Mouse (Mus musculus): ENCODE measurements around the gene Tbc1d24. TPM values are rescaled to one million over a fixed set of nuclear protein-coding genes. Genes with fewer than 3 reads are reported as not detected.

The Tbc1d24 gene
- polyA plus RNA-seq, 1 experiment from 2014 or later, result 5.0 TPM

DNA sequence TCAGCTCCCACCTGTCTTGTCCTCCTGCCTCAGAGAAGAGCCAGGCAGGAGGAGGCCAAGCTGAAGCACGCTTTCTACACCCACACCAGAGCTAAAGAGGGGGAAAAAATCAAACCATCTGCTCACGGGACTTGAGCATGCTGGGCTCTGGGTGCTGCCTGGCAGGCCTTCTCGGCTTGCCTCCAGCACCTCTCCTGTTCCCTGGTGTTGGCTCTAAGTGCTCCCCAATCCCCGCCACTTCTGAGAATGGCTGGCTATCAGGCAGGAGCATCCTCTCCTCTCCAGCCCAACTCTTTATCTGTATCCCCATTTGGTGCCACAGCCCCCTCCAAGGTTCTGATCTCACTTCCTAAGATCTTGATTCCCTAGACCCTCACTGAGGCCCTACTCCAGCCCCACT is 6.1 kb downstream of the Tbc1d24 start:
- Histone ChIP-seq H3K4me2 (no peak overlapping the region), H3K9ac (no peak overlapping the region), H3K4me3 (replicated peaks) (no peak overlapping the region), H3K4me1 (peaks cover 8% of the 10 kb centered on the region; the same call in 1 of the 2 replicates), H3K27ac (no peak overlapping the region), H3K27me3 (replicated peaks) (no peaks in the 10 kb centered on the region), H3K9me3 (no peaks in the 10 kb centered on the region), H3K36me3 (no peaks in the 10 kb centered on the region)
- no peak for ATAC-seq (ENCODE audit: insufficient read depth, low FRiP score, low read depth)
- WGBS, result 77% methylated on average over 4 of the region's 4 CpGs

DNA sequence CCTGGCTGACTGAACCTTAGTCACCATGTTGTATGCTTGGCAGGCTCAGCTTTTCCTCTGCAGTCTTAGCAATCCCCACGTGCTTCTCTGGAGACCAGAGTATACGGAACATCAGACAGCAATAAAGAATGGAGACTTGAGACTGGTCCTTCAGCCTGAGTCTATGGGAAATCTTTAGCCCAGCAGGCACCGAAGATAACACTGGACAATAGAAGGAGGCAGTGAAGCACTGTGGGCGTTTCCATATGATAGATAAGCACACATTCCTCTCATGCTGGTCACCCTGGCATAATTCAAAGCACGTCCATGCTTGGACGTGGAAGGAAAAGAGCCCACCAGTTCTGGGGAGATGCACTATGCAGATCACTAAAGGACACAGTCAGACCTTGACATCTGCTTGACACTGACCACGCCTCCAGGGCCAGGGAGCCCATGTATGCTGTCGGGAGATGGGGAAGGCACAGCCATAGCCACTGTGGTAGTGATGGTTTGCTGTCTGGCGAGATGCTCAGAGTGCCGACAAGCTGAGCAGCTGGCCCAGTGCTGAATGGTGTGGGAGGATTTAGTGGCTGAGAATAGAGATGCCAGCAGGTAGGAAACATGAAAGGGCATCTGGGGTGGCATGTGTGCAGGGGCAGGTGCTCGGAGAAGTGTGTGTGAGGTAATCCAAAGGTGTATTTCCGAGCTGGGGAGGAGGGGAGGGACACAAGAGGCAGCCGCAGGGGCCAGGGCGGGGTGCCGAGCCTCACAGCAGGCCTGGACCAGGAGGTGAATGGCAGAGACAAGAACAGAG is 8.1 kb downstream of the Tbc1d24 start:
- ATAC-seq (ENCODE audit: insufficient read depth, low FRiP score, low read depth), result no peak; the same call in 1 of the 2 replicates
- Histone ChIP-seq H3K4me1 (0 out of 2 replicates have a peak, but pooled peaks cover 3% of the 10 kb centered on the region), H3K27ac (no peak overlapping the region), H3K9ac (no peak overlapping the region), H3K9me3 (no peaks in the 10 kb centered on the region), H3K4me2 (no peak overlapping the region), H3K4me3 (replicated peaks) (no peak overlapping the region), H3K27me3 (replicated peaks) (no peaks in the 10 kb centered on the region), H3K36me3 (no peaks in the 10 kb centered on the region)
- WGBS, result 57% methylated on average over 15 of the region's 15 CpGs

GRCm38 (mm10) chr17:24195349-24195748 is 10.0 kb downstream of the Tbc1d24 start:
- no peaks in the 10 kb centered on the region for H3K36me3 ChIP-seq
- no peak overlapping the region for H3K27ac ChIP-seq
- H3K9me3 ChIP-seq, result no peaks in the 10 kb centered on the region
- H3K27me3 ChIP-seq (replicated peaks), result no peaks in the 10 kb centered on the region
- no peak overlapping the region for H3K4me2 ChIP-seq
- H3K4me3 ChIP-seq (replicated peaks), result no peak overlapping the region
- ATAC-seq (ENCODE audit: insufficient read depth, low FRiP score, low read depth), result no peak
- H3K4me1 ChIP-seq, result 0 out of 2 replicates have a peak, but pooled peaks cover 3% of the 10 kb centered on the region
- WGBS, result 51% methylated on average over 2 of the region's 2 CpGs
- H3K9ac ChIP-seq, result no peak overlapping the region

GRCm38 (mm10) chr17:24193769-24194168 is 11.6 kb downstream of the Tbc1d24 start:
- no peaks in the 10 kb centered on the region for H3K27me3 ChIP-seq (replicated peaks)

GRCm38 (mm10) chr17:24193268-24193667 is 12.1 kb downstream of the Tbc1d24 start:
- no peak overlapping the region for H3K4me2 ChIP-seq
- no peak overlapping the region for H3K27ac ChIP-seq
- no peaks in the 10 kb centered on the region for H3K27me3 ChIP-seq (replicated peaks)
- H3K36me3 ChIP-seq, result no peaks in the 10 kb centered on the region
- no peaks in the 10 kb centered on the region for H3K4me1 ChIP-seq
- 86% methylated on average over 8 of the region's 8 CpGs for WGBS
- no peak for ATAC-seq (ENCODE audit: insufficient read depth, low FRiP score, low read depth)
- no peaks in the 10 kb centered on the region for H3K9me3 ChIP-seq
- H3K9ac ChIP-seq, result no peak overlapping the region
- no peak overlapping the region for H3K4me3 ChIP-seq (replicated peaks)

More at GRCm38 (mm10) chr17:24193769-24194168, 11.6 kb downstream of the Tbc1d24 start:
- Histone ChIP-seq H3K4me1 (no peaks in the 10 kb centered on the region), H3K36me3 (no peaks in the 10 kb centered on the region), H3K4me2 (no peak overlapping the region), H3K9ac (no peak overlapping the region), H3K4me3 (replicated peaks) (no peak overlapping the region), H3K27ac (no peak overlapping the region), H3K9me3 (no peaks in the 10 kb centered on the region)
- ATAC-seq (ENCODE audit: insufficient read depth, low FRiP score, low read depth), result no peak
- 78% methylated on average over 5 of the region's 5 CpGs for WGBS

- WGBS, result 68% methylated on average over 8 of the region's 8 CpGs
- no peaks in the 10 kb centered on the region for H3K36me3 ChIP-seq
- H3K27me3 ChIP-seq (replicated peaks), result no peaks in the 10 kb centered on the region
- H3K4me1 ChIP-seq, result no peaks in the 10 kb centered on the region
- ATAC-seq (ENCODE audit: insufficient read depth, low FRiP score, low read depth), result no peak
- H3K4me2 ChIP-seq, result no peak overlapping the region
- no peak overlapping the region for H3K4me3 ChIP-seq (replicated peaks)
- H3K9me3 ChIP-seq, result no peaks in the 10 kb centered on the region
- no peak overlapping the region for H3K27ac ChIP-seq
- no peak overlapping the region for H3K9ac ChIP-seq
These were observed 12.5 kb downstream of the Tbc1d24 start for GRCm38 (mm10) chr17:24192848-24193247.

DNA sequence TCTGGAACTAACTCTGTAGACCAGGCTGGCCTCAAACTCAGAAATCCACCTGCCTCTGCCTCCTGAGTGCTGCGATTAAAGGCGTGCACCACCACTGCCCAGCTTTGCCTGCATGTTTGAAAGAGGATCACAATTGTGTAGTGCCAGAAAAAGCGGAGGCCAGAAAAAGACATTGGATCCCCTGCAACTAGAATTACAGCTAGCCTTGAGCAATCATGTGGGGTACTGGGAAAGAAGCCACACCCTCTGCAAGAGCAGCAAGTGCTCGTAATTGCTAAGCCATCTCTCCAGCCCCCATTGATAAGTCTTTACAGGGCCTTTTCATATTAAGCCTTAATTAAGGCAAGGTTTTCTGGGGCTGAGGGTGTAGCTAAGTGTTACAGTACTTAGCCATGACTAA is 13.9 kb downstream of the Tbc1d24 start:
- WGBS, result 80% methylated on average over 4 of the region's 4 CpGs
- H3K9me3 ChIP-seq, result no peaks in the 10 kb centered on the region
- H3K27ac ChIP-seq, result no peak overlapping the region
- no peak overlapping the region for H3K4me2 ChIP-seq
- no peak overlapping the region for H3K9ac ChIP-seq
- no peak overlapping the region for H3K4me3 ChIP-seq (replicated peaks)
- ATAC-seq (ENCODE audit: insufficient read depth, low FRiP score, low read depth), result no peak
- H3K36me3 ChIP-seq, result no peaks in the 10 kb centered on the region
- no peaks in the 10 kb centered on the region for H3K4me1 ChIP-seq
- no peaks in the 10 kb centered on the region for H3K27me3 ChIP-seq (replicated peaks)

DNA sequence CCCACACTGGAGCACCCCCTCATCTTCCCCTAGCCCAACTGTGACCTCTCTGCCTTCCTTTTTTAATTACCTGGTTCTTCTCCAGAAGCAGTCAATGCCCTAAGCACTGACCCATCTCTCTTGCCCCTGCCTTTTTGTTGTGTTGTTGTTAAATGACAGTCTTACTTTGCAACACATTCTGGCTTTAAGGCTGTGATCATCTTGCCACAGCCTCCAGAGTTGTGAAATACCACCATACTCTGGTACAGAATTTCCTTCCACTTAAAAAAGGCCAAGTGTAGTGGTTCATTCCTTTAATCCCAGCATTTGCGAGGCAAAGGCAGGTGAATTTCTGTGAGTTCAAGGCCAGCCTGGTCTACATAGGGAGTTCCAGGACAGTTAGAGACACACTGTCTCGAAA is 14.4 kb downstream of the Tbc1d24 start:
- no peaks in the 10 kb centered on the region for H3K36me3 ChIP-seq
- no peak overlapping the region for H3K9ac ChIP-seq
- no peak overlapping the region for H3K4me3 ChIP-seq (replicated peaks)
- H3K4me1 ChIP-seq, result no peaks in the 10 kb centered on the region
- no peaks in the 10 kb centered on the region for H3K9me3 ChIP-seq
- no peaks in the 10 kb centered on the region for H3K27me3 ChIP-seq (replicated peaks)
- WGBS, result 78% methylated on average over 2 of the region's 2 CpGs
- no peak overlapping the region for H3K4me2 ChIP-seq
- no peak for ATAC-seq (ENCODE audit: insufficient read depth, low FRiP score, low read depth)
- no peak overlapping the region for H3K27ac ChIP-seq

DNA sequence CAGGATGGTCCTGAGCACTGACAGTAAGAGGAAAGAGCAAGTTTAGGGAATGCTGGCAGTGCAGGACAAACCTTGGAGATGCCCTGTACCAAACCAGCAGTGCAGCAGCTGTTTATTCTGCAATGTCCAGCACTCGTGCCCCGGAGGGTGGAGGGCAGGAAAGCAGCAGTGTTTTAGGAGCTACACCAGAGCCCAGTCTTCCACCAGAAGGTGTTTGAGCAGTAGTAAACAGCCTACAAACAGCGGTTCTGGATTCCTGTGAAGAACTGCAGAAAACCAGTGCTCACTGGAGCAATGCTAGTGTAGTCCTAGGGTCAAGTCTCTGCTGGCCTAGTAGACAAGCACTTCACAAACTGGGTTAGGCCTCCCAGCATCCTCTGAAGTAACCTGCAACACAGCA is 31.1 kb downstream of the Tbc1d24 start:
- H3K4me2 ChIP-seq, result no peak overlapping the region
- no peaks in the 10 kb centered on the region for H3K27me3 ChIP-seq (replicated peaks)
- H3K4me1 ChIP-seq, result peaks cover 5% of the 10 kb centered on the region; the same call in 1 of the 2 replicates
- no peak overlapping the region for H3K4me3 ChIP-seq (replicated peaks)
- H3K9ac ChIP-seq, result no peak overlapping the region
- H3K9me3 ChIP-seq, result no peaks in the 10 kb centered on the region
- no peak overlapping the region for H3K27ac ChIP-seq
- WGBS, result 80% methylated on average over 3 of the region's 3 CpGs
- no peaks in the 10 kb centered on the region for H3K36me3 ChIP-seq
- no peak for ATAC-seq (ENCODE audit: insufficient read depth, low FRiP score, low read depth)

- no peak for ATAC-seq (ENCODE audit: insufficient read depth, low FRiP score, low read depth)
- Histone ChIP-seq H3K4me1 (peaks cover 5% of the 10 kb centered on the region; the same call in 1 of the 2 replicates), H3K36me3 (no peaks in the 10 kb centered on the region), H3K4me2 (no peak overlapping the region), H3K9me3 (no peaks in the 10 kb centered on the region), H3K4me3 (replicated peaks) (no peak overlapping the region), H3K9ac (no peak overlapping the region), H3K27ac (no peak overlapping the region), H3K27me3 (replicated peaks) (no peaks in the 10 kb centered on the region)
- WGBS, result 2% methylated on average over 3 of the region's 3 CpGs
These were observed 31.9 kb downstream of the Tbc1d24 start for GRCm38 (mm10) chr17:24173423-24173822.

- Histone ChIP-seq H3K27me3 (replicated peaks) (no peaks in the 10 kb centered on the region), H3K9ac (no peak overlapping the region), H3K36me3 (peaks cover 8% of the 10 kb centered on the region; the same call in 1 of the 2 replicates), H3K4me1 (peaks cover 18% of the 10 kb centered on the region), H3K9me3 (no peaks in the 10 kb centered on the region), H3K4me2 (no peak overlapping the region), H3K27ac (no peak overlapping the region), H3K4me3 (replicated peaks) (no peak overlapping the region)
- WGBS, result 78% methylated on average over 4 of the region's 4 CpGs
- no peak for ATAC-seq (ENCODE audit: insufficient read depth, low FRiP score, low read depth)
These were observed 33.6 kb downstream of the Tbc1d24 start for GRCm38 (mm10) chr17:24171738-24172137.

DNA sequence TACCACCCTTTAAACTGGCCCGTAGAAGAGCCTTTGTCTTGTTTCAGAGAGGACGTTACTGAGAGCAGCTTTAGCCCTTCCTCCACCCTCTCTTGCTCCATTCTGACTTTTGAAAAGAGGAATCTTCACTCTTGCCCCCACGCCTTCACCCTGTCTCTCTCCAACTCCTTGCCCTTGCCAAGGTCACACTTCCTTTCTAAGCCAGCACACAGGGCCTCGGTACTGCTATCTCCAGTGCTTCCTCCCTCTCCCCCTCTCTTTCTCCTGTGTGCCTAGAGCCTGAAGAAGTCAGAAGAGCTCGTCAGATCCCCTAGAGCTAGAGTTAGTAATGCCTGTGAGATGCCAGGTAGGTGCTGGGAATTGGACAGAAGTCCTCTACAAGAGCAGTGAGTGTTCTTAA is 34.6 kb downstream of the Tbc1d24 start:
- Histone ChIP-seq H3K27ac (no peak overlapping the region), H3K4me2 (no peak overlapping the region), H3K9ac (no peak overlapping the region), H3K27me3 (replicated peaks) (no peaks in the 10 kb centered on the region), H3K4me3 (replicated peaks) (no peak overlapping the region), H3K36me3 (peaks cover 12% of the 10 kb centered on the region; the same call in 1 of the 2 replicates), H3K9me3 (no peaks in the 10 kb centered on the region), H3K4me1 (peaks cover 18% of the 10 kb centered on the region)
- ATAC-seq (ENCODE audit: insufficient read depth, low FRiP score, low read depth), result no peak
- WGBS, result 73% methylated on average over 5 of the region's 5 CpGs

Measured in stomach, embryonic 15.5 days (tissue).